Mouse (Mus musculus) cerebellum, adult 8-10 months (tissue): Measurements from ENCODE around the gene Pten.
"Not testable (repeated sequence)": the region's sequence is repeated elsewhere in the genome, so short reads cannot be mapped to it uniquely, and the experiment has no call there.

Experiments
- DNase-seq: peaks from one replicate; pipeline ENCODE4 v3.0.0; 2022

Gene Pten

DNA sequence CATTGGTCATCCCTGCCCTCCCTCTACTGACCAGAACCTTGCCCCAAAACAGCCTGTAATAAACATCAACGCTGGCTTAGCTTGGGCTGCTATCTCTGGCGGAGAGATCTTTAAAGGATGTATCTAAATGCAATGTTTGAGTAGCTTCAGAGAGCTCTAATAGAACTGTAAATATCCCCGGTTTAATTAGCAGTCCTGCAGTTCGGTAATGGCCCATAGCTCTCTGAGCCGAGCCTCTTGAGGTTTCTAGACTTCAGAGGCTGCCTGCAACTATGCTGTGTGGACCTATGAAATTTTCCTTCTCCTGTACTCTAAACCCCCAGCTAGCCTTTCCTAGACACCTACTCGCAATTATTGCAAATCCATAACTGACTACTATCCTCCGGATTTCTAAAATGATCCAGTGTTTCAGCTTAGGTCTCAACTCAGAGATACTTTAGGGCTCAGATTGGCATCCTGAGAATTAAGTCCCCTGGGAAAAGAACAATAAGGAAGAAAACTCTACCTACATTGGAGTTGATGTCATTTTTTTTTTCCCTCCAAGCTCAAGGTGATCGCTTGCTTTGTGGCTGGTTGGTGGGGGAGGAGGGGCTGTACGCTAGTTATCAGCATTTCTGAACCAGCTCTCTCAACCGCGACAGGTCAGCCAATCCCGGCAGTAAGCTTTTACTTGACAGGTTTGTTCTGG, 2.0 kb upstream of the Pten start:
- DNase-seq, result peak; percentile 44

GRCm38 (mm10) chr19:32755792-32756635, 1.3 kb upstream of the Pten start:
- peak; percentile 97 for DNase-seq

- DNase-seq, result no peak
Observed at GRCm38 (mm10) chr19:32756636-32756899, 729 bp upstream of the Pten start.

DNA sequence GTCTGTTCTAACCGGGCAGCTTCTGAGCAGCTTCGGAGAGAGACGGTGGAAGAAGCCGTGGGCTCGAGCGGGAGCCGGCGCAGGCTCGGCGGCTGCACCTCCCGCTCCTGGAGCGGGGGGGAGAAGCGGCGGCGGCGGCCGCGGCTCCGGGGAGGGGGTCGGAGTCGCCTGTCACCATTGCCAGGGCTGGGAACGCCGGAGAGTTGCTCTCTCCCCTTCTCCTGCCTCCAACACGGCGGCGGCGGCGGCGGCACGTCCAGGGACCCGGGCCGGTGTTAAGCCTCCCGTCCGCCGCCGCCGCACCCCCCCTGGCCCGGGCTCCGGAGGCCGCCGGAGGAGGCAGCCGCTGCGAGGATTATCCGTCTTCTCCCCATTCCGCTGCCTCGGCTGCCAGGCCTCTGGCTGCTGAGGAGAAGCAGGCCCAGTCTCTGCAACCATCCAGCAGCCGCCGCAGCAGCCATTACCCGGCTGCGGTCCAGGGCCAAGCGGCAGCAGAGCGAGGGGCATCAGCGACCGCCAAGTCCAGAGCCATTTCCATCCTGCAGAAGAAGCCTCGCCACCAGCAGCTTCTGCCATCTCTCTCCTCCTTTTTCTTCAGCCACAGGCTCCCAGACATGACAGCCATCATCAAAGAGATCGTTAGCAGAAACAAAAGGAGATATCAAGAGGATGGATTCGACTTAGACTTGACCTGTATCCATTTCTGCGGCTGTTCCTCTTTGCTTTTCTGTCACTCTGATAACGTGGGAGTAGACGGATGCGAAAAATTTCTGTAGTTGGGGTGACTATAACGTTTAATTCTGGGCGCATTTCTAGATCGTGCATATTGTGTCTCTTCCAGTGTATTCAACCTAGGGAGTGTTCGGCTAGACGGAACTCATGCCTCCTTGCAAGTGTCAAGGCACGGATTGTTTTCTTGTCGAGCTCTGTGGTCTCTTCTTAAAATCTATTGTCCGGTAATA, 815 bp downstream of the Pten start:
- DNase-seq, result peak; percentile 57

DNA sequence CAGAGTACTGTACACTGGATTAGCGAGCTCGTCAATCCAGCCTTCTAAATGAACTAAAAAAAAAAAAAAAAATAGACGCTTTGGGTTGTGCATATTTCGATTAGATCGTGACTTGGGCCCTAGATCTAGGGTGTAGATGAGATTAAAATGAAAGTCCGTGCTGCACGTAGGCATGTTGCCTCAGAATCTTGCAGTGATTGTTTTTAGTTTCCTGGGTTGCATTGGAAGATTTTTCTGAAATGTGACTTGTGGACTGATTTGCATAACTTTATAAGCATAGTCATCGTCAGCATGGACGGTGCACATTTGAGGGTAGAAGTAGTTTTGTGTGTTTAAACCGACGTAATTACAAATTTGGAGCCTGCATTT, 1.5 kb downstream of the Pten start:
- no peak for DNase-seq

GRCm38 (mm10) chr19:32759357-32760024, 2.2 kb downstream of the Pten start:
- DNase-seq, result no peak

DNA sequence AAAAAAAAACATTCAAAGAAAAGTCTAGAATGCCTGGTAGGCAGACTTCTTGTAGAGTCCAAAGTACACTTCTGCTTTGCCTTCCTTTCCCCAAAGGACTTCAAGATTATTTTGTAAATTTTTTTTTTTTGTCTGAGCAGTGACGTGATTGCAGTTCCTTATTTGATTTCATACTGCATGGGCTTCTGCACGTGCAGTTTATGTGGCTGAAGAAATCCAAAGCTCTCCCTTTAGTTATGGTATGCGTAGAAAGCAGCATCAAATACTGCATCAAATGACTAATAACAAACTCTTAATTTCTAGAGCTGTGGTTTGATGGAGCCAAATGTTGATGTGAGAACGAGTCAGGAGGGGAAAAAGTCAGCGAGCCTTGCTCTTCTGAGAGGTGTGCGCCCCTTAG, 3.2 kb downstream of the Pten start:
- no peak for DNase-seq

- no peak for DNase-seq
Observed at GRCm38 (mm10) chr19:32761162-32761561, 3.9 kb downstream of the Pten start.

- DNase-seq, result no peak
Observed at GRCm38 (mm10) chr19:32762493-32762892, 5.2 kb downstream of the Pten start.

DNA sequence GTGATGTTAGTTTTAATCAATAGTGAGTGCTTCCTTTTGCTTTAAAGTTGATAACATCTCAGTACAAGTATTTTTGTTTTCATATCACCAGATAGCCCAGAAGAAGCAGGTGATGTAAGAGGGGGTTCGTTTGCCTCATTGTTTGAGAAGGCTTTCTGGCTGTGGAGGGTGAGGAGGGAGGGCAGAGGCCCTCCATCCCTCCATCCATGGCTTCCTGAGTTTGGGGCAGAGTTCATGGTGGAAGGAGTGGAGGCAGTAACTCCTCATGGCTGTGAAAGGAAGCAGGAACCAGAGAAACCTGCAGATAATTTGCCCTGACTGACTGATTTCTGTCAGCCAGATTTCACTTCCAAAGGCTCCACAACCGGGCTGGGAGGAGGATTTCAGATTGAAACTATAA, 21.1 kb downstream of the Pten start:
- no peak for DNase-seq

- DNase-seq, result no peak
Observed at GRCm38 (mm10) chr19:32779131-32779530, 21.8 kb downstream of the Pten start.

- DNase-seq, result no peak
Observed at GRCm38 (mm10) chr19:32781305-32782071, 24.2 kb downstream of the Pten start.

DNA sequence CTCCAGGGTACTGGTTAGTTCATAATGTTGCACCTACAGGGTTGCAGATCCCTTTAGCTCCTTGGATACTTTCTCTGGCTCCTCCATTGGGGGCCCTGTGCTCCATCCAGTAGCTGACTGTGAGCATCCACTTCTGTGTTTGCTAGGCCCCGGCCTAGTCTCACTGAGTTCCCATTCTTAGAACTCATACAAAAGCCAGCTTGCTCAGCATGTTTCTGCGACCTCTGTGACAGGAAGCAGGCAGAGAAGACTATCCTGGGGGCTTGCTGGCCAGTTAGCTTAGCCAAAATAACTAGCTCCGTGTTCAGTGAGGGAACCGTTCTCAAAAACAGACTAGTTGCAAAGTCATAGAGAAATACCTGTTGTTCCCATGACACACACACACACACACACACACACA, 30.1 kb downstream of the Pten start:
- DNase-seq, result not testable (repeated sequence)

GRCm38 (mm10) chr19:32788016-32788415, 30.7 kb downstream of the Pten start:
- not testable (repeated sequence) for DNase-seq

DNA sequence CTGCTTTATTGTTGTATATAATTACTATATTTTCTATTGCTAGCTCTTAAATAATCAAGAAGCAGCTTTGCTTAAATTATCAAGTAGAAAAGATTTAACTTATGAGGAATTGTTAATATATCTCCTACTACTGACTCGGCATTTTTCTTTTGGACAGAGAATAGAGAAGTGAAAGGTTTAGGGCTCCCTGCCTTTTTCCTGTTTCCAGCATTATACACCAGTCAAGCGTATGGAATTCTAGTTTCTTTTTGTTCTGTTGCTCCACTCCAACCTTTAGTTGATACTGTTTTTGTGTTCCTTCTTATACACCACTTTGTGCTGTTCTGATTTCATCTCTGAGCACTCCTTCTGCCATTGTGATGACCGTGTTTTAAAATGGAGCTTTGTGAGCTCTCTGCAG, 32.2 kb downstream of the Pten start:
- DNase-seq, result no peak

DNA sequence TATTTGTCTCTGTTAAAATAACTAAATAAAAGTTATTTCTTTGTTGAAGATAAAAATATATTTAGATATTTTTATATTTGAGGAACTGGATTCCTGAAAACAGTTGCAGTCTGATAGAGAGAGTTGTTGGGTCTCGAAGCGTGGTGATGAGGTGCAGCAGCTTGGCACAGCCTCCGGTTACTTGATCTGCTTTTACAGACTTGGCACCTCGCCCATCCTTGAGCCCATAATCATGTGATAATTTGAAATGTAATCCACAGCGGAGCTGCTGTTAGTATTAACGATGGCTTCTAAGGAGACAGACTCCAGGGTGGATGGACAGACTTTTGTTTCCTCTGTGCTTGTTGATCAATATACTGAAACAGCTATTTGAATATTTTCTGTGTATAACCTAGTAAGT, 35.3 kb downstream of the Pten start:
- DNase-seq, result peak; percentile 69

- no peak for DNase-seq
Observed at GRCm38 (mm10) chr19:32793901-32794300, 36.6 kb downstream of the Pten start.

DNA sequence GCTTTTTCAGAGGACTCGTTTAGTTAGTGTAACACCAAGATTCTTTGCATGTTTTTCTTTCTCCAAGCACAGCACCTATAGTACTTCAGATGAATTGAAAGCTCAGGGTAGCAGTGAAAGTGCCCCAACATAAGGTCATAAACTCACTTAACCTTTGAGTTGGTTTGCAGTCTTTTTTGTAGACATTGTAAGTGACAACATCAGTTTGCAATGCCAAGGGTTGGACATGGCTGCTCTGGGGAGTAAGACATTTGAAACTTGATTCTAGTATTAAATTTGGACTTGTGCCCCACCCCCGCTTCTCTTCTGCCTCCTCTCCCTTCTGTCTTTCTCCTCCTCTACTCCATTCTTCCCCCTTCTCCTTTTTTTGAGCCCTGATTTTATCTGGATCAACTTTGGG, 43.3 kb downstream of the Pten start:
- DNase-seq, result no peak

DNA sequence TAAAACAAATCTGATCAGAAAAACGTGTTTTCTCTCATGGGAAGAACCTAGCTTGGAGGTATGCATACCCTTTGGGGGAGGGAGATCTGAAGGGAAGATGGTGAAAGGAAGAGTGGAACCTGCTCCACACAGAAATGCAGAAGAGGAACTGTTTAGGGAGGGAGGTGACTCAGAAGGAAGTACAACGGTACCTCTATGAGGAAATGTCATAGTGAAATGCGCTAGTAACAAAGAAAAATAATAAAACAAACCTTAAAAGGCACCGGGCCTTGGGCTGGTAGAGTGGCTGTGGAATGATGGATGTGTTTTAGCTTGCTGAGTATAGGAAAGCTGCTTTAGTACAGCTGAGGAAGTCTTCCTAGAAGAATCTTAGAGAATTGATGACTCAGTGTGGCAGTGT, 47.4 kb downstream of the Pten start:
- no peak for DNase-seq

DNA sequence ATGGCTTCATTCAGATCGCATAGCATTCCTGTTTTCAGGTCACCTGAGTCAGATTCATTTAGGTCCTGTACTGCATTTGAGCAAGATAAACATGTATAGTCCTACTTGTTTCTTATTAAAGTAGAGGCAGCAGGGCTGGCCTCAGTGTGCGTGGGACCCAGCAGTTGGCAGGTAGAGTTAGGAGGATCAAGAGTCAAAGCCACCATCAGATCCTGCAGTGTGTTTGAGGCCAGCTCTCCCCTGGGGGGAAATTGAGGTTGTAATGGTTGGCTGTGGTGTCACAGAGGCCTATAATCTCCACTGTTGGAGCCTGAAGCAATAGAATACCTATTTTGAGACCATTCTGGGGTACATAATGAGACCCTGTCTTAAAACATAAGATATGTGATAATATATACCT, 50.3 kb downstream of the Pten start:
- DNase-seq, result no peak

DNA sequence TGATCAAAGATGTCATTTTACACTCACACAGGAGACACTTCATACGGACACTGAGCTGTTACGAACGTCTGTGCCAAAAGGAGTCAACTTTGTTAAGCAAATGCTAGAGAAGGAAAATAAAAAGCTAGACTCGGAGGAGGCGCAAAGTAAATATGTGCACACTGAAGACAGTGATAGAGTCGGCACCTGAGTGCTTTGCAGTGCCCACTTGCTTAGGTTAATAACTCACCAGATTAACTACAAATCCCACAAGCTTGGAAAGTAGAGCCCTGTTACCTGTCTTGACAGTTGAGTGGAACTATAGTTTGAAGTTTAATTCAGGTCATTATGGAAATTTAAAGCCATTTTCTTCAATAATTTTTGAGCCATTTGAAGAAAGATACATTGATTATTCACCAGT, 51.4 kb downstream of the Pten start:
- DNase-seq, result no peak

GRCm38 (mm10) chr19:32809117-32809516, 51.8 kb downstream of the Pten start:
- no peak for DNase-seq
